Mouse (Mus musculus): ENCODE measurements around the gene Slmap. TPM values are rescaled to one million over a fixed set of nuclear protein-coding genes. Genes with fewer than 3 reads are reported as not detected.

The Slmap gene
- polyA plus RNA-seq, 1 experiment: 59.7 TPM

DNA sequence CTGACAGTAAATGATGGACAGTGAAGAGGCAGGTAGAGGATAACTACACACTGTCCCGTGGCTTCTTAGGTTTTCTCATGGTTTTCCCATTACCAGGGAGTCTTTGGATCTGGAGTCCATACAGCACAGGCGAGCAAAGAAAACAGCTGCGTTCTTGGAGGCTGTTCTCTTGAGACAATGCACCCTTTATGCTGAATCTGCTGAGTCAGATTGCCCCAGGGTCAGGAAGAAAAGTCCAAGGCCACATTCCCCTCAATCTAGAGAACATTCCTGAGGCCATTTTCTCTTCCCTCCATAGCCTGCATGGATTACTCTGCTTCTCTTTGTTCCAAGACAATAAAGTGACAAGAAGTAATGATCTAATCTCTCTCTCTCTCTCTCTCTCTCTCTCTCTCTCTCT, 155.7 kb downstream of the Slmap start:
- H3K27ac ChIP-seq (ENCODE audit: insufficient read depth, low read length): no peak overlapping the region
- TF ChIP-seq POLR2A (IDR thresholded peaks at IDR 0.05; ENCODE audit: extremely low read depth, insufficient read depth, low read length) (no peak), CTCF (IDR thresholded peaks at IDR 0.05; ENCODE audit: extremely low read depth, insufficient read depth, low read length) (no peak)

DNA sequence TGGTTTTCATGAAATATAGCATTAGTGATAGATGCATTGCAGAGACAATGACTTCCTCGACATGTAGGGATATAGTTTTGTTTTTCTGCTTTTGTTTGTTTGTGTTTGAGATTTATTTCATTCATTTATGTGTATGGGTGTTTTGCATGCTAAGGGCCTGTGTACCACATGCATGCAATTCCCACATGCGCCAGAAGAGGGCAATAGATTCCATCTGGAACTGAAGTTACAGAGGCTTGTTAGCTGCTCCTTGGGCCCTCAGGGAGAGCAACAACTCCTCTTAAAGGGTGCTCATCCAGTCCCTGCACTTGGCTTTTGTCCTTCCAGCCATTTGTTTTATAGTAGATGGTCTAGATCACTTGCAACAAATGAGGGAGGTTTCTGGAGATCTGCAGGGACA, 158.1 kb downstream of the Slmap start:
- Histone ChIP-seq H3K4me1 (ENCODE audit: control insufficient read depth, insufficient read depth, low read length) (no peaks in the 10 kb centered on the region), H3K4me3 (ENCODE audit: insufficient read depth, low read length) (no peak overlapping the region), H3K27ac (ENCODE audit: insufficient read depth, low read length) (no peak overlapping the region)
- TF ChIP-seq POLR2A (IDR thresholded peaks at IDR 0.05; ENCODE audit: extremely low read depth, insufficient read depth, low read length): no peak
- TF ChIP-seq CTCF (IDR thresholded peaks at IDR 0.05; ENCODE audit: extremely low read depth, insufficient read depth, low read length): peak; percentile 74

More for the DNA sequence above, 155.7 kb downstream of the Slmap start:
- H3K4me3 ChIP-seq (ENCODE audit: insufficient read depth, low read length): no peak overlapping the region
- H3K4me1 ChIP-seq (ENCODE audit: control insufficient read depth, insufficient read depth, low read length): no peaks in the 10 kb centered on the region

Other genes starting within 250 kb of the Slmap start
- gene Dennd6a, start 38.9 kb upstream of the Slmap start, polyA plus RNA-seq (2012; rRNA removed): 21.5 and 22.2 TPM in 2 replicates
- gene Arf4, start 103.1 kb upstream of the Slmap start, polyA plus RNA-seq (2012; rRNA removed): 91.8 and 95.9 TPM in 2 replicates
- 4.5 and 4.7 TPM in 2 replicates for gene Pde12, start 135.0 kb upstream of the Slmap start, polyA plus RNA-seq (2012; rRNA removed)
- gene Dnah12, start 158.3 kb upstream of the Slmap start, polyA plus RNA-seq (2012; rRNA removed): 0.09 and 0.19 TPM in 2 replicates

Data from cortical plate, adult 2 months (tissue).